Mouse (Mus musculus): ENCODE data around the gene Atxn2l. TPM values are rescaled to one million over a fixed set of nuclear protein-coding genes. Genes with fewer than 3 reads are reported as not detected.

The Atxn2l gene
- polyA plus RNA-seq, 1 experiment from 2014 or later: 62.9 TPM

- Histone ChIP-seq H3K4me2 (replicated peaks) (no peak overlapping the region), H3K27ac (no peak overlapping the region), H3K27me3 (no peaks in the 10 kb centered on the region), H3K9ac (no peak overlapping the region), H3K4me3 (no peak overlapping the region), H3K36me3 (peaks cover 69% of the 10 kb centered on the region), H3K4me1 (peaks cover 13% of the 10 kb centered on the region), H3K9me3 (no peaks in the 10 kb centered on the region)
- 75% methylated on average over 6 of the region's 6 CpGs for WGBS
- ATAC-seq (ENCODE audit: insufficient number of reproducible peaks, insufficient read depth, low FRiP score, low TSS enrichment): no peak
Measured at GRCm38 (mm10) chr7:126470077-126470476, 33.2 kb downstream of the Atxn2l start.

- H3K4me3 ChIP-seq: no peak overlapping the region
- ATAC-seq (ENCODE audit: insufficient number of reproducible peaks, insufficient read depth, low FRiP score, low TSS enrichment): no peak
- WGBS: 90% methylated on average over 18 of the region's 18 CpGs
- H3K9me3 ChIP-seq: no peaks in the 10 kb centered on the region
- H3K9ac ChIP-seq: no peak overlapping the region
- no peak overlapping the region for H3K4me2 ChIP-seq (replicated peaks)
- peaks cover 69% of the 10 kb centered on the region for H3K36me3 ChIP-seq
- no peaks in the 10 kb centered on the region for H3K27me3 ChIP-seq
- peaks cover 4% of the 10 kb centered on the region for H3K4me1 ChIP-seq
- H3K27ac ChIP-seq: no peak overlapping the region
Measured at GRCm38 (mm10) chr7:126467834-126468627, 35.2 kb downstream of the Atxn2l start.

GRCm38 (mm10) chr7:126467271-126467670 lies 36.0 kb downstream of the Atxn2l start:
- no peak for ATAC-seq (ENCODE audit: insufficient number of reproducible peaks, insufficient read depth, low FRiP score, low TSS enrichment)

DNA sequence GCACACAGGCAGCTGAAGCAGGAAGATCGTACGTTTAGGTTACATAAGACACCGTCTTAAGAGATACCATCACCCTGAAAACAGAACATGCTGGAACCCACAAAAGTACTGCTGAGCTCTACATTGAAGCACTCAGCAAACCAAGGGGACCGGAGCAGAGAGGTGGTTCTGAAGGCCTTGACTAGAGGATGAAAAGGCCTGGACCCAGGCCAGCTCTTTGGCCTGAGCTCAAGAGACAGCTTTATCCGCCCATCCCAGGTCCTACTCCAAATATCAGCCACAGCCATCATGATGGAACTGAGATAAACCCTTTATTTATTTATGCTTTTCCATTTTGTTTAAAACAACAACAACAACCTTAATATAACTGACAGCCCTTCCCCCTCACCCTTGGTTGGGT lies 36.5 kb downstream of the Atxn2l start:
- Histone ChIP-seq H3K9ac (no peak overlapping the region), H3K27ac (0 out of 2 replicates have a peak overlapping the region, but pooled peaks have one; percentile 38), H3K4me2 (replicated peaks) (no peak overlapping the region), H3K4me3 (no peak overlapping the region), H3K36me3 (peaks cover 57% of the 10 kb centered on the region), H3K4me1 (peaks cover 9% of the 10 kb centered on the region), H3K27me3 (no peaks in the 10 kb centered on the region), H3K9me3 (no peaks in the 10 kb centered on the region)
- no peak for ATAC-seq (ENCODE audit: insufficient number of reproducible peaks, insufficient read depth, low FRiP score, low TSS enrichment)
- WGBS: 92% methylated on average over 5 of the region's 5 CpGs

More at GRCm38 (mm10) chr7:126467271-126467670, 36.0 kb downstream of the Atxn2l start:
- Histone ChIP-seq H3K36me3 (peaks cover 62% of the 10 kb centered on the region), H3K27me3 (no peaks in the 10 kb centered on the region), H3K9me3 (no peaks in the 10 kb centered on the region), H3K4me1 (peaks cover 9% of the 10 kb centered on the region), H3K4me2 (replicated peaks) (no peak overlapping the region), H3K4me3 (no peak overlapping the region), H3K9ac (no peak overlapping the region), H3K27ac (no peak overlapping the region)
- 70% methylated on average over 5 of the region's 5 CpGs for WGBS

- Histone ChIP-seq H3K4me1 (peaks cover 9% of the 10 kb centered on the region), H3K9me3 (no peaks in the 10 kb centered on the region), H3K36me3 (peaks cover 51% of the 10 kb centered on the region), H3K27ac (peak overlapping the region; percentile 38; the same call in 1 of the 2 replicates), H3K4me3 (no peak overlapping the region), H3K4me2 (replicated peaks) (no peak overlapping the region), H3K27me3 (no peaks in the 10 kb centered on the region), H3K9ac (no peak overlapping the region)
- no peak for ATAC-seq (ENCODE audit: insufficient number of reproducible peaks, insufficient read depth, low FRiP score, low TSS enrichment)
- 53% methylated on average over 9 of the region's 9 CpGs for WGBS
Measured at GRCm38 (mm10) chr7:126466116-126466515, 37.1 kb downstream of the Atxn2l start.

DNA sequence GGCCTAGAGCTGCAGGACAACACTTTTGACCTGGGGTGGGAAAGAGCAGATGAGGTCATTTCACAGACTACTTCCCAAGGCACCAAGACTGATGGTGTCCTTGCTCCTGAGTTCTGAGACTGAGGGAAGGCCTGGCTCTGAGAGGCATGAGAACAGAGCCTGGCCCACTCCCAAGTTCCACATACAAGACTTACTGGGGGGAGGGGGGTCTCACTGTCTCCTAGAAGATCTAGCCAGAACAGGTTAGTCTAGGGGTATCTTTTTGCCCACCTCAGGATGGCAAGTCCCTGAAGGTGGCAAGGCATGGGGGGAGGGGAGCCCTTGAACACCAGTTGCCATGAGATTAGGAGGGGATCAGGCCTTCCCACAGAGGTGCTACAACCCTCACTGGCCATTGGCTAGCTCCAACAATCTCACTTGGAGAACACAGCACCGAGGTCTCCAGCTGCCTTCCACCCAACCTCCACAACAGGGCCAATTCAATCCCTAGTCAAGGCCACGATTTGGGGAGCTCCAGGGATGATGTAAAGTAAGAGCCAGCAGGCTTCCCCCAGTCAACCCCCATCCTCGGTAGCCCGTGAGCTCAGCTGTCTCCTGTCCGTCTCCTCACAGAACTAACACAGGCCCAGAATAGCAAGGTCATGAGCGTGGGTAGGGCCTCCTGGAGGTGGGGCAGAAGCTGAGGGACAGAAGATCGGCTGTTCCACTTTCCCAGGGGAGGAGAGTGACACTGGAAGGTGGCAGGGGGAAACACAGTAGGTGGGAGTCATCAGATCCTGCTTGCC lies 37.8 kb downstream of the Atxn2l start:
- WGBS: 59% methylated on average over 7 of the region's 7 CpGs
- ATAC-seq (ENCODE audit: insufficient number of reproducible peaks, insufficient read depth, low FRiP score, low TSS enrichment): no peak
- H3K27ac ChIP-seq: peak overlapping the region; percentile 38; the same call in 1 of the 2 replicates

DNA sequence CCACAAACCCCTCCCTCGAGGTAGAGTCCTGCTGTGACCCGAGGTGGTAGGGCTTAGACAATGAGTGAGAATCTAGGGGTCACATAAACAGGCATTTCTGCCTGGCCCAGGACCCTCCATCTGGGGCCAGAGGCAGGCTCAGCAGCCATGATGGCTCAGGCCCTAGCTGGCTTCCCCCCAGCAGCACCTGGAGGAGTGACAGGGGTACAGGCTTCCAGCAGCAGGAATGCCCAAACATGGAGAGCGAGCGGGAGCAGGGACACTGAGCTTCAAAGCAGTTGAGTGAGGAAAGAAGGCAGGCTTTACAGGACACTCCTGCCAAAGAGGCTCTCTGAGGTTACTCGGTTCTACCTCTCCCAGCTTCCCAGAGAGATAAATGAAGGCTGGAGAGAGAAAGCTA lies 38.4 kb downstream of the Atxn2l start:
- peaks cover 38% of the 10 kb centered on the region for H3K36me3 ChIP-seq
- ATAC-seq (ENCODE audit: insufficient number of reproducible peaks, insufficient read depth, low FRiP score, low TSS enrichment): no peak
- H3K9ac ChIP-seq: no peak overlapping the region
- H3K27ac ChIP-seq: peak overlapping the region; percentile 38; the same call in 1 of the 2 replicates
- H3K27me3 ChIP-seq: no peaks in the 10 kb centered on the region
- no peak overlapping the region for H3K4me3 ChIP-seq
- 46% methylated on average over 5 of the region's 5 CpGs for WGBS
- H3K4me2 ChIP-seq (replicated peaks): no peak overlapping the region
- no peaks in the 10 kb centered on the region for H3K9me3 ChIP-seq
- H3K4me1 ChIP-seq: peaks cover 15% of the 10 kb centered on the region

More for the DNA sequence above, 37.8 kb downstream of the Atxn2l start:
- H3K4me1 ChIP-seq: peaks cover 15% of the 10 kb centered on the region
- peaks cover 44% of the 10 kb centered on the region for H3K36me3 ChIP-seq
- no peak overlapping the region for H3K4me3 ChIP-seq
- H3K27me3 ChIP-seq: no peaks in the 10 kb centered on the region
- H3K9me3 ChIP-seq: no peaks in the 10 kb centered on the region
- no peak overlapping the region for H3K4me2 ChIP-seq (replicated peaks)
- 0 out of 2 replicates have a peak overlapping the region, but pooled peaks have one; percentile 4 for H3K9ac ChIP-seq

DNA sequence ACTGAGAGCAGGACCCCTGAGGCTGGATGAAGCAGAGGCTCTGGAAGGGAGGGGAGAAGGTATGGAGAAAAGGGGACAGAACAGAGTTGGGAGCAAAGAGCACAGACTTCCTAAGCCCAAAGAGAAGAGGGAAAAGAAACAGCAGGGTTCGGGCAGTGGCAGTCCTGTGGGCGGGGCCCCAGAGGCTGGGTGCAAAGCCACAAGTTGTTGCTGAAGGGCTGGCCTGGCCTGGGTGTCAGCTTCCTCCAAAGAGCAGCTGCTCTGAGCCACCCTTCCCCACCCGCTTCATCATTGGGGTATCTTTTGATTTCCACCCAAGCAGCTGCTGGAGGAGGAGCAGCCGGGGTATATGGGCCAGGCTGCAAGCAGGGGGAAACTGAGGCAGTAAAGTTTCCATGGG lies 39.1 kb downstream of the Atxn2l start:
- no peak for ATAC-seq (ENCODE audit: insufficient number of reproducible peaks, insufficient read depth, low FRiP score, low TSS enrichment)
- no peaks in the 10 kb centered on the region for H3K27me3 ChIP-seq
- no peaks in the 10 kb centered on the region for H3K9me3 ChIP-seq
- peaks cover 31% of the 10 kb centered on the region for H3K36me3 ChIP-seq
- WGBS: 60% methylated on average over 4 of the region's 4 CpGs
- H3K9ac ChIP-seq: no peak overlapping the region
- H3K4me2 ChIP-seq (replicated peaks): no peak overlapping the region
- no peak overlapping the region for H3K27ac ChIP-seq
- no peak overlapping the region for H3K4me3 ChIP-seq
- H3K4me1 ChIP-seq: peaks cover 15% of the 10 kb centered on the region

GRCm38 (mm10) chr7:126463547-126463946 lies 39.7 kb downstream of the Atxn2l start:
- H3K27me3 ChIP-seq: no peaks in the 10 kb centered on the region
- no peak for ATAC-seq (ENCODE audit: insufficient number of reproducible peaks, insufficient read depth, low FRiP score, low TSS enrichment)
- no peak overlapping the region for H3K4me3 ChIP-seq
- peaks cover 15% of the 10 kb centered on the region for H3K4me1 ChIP-seq
- peaks cover 25% of the 10 kb centered on the region for H3K36me3 ChIP-seq
- H3K27ac ChIP-seq: no peak overlapping the region
- H3K9me3 ChIP-seq: no peaks in the 10 kb centered on the region
- H3K4me2 ChIP-seq (replicated peaks): no peak overlapping the region
- 41% methylated on average over 4 of the region's 4 CpGs for WGBS
- no peak overlapping the region for H3K9ac ChIP-seq

- WGBS: 35% methylated on average over 5 of the region's 5 CpGs
- peaks cover 15% of the 10 kb centered on the region for H3K4me1 ChIP-seq
- ATAC-seq (ENCODE audit: insufficient number of reproducible peaks, insufficient read depth, low FRiP score, low TSS enrichment): no peak
- no peaks in the 10 kb centered on the region for H3K9me3 ChIP-seq
- H3K4me2 ChIP-seq (replicated peaks): 0 out of 2 replicates have a peak within 1 kb of the TSS, but pooled peaks have one; percentile 6
- H3K27ac ChIP-seq: peak within 1 kb of the TSS; percentile 37; the same call in 1 of the 2 replicates
- H3K9ac ChIP-seq: peak within 1 kb of the TSS; percentile 25; the same call in 1 of the 2 replicates
- peaks cover 20% of the 10 kb centered on the region for H3K36me3 ChIP-seq
- H3K27me3 ChIP-seq: no peaks in the 10 kb centered on the region
- H3K4me3 ChIP-seq: no peak within 1 kb of the TSS
Measured at GRCm38 (mm10) chr7:126463004-126463403, 40.2 kb downstream of the Atxn2l start, which contains the start of gene Atp2a1. Atp2a1 (minus strand) TSS chr7:126463108.

GRCm38 (mm10) chr7:126461626-126462025 lies 41.6 kb downstream of the Atxn2l start:
- peak overlapping the region; percentile 25; the same call in 1 of the 2 replicates for H3K9ac ChIP-seq
- H3K9me3 ChIP-seq: no peaks in the 10 kb centered on the region
- WGBS: 68% methylated on average over 3 of the region's 3 CpGs
- peaks cover 7% of the 10 kb centered on the region; the same call in 1 of the 2 replicates for H3K36me3 ChIP-seq
- ATAC-seq (ENCODE audit: insufficient number of reproducible peaks, insufficient read depth, low FRiP score, low TSS enrichment): no peak
- H3K4me2 ChIP-seq (replicated peaks): no peak overlapping the region
- no peak overlapping the region for H3K4me3 ChIP-seq
- H3K4me1 ChIP-seq: peaks cover 15% of the 10 kb centered on the region
- peak overlapping the region; percentile 37 for H3K27ac ChIP-seq
- no peaks in the 10 kb centered on the region for H3K27me3 ChIP-seq

All from embryonic facial prominence, embryonic 12.5 days (tissue).